Mouse (Mus musculus): ENCODE results near the gene Fbxo40.

DNA sequence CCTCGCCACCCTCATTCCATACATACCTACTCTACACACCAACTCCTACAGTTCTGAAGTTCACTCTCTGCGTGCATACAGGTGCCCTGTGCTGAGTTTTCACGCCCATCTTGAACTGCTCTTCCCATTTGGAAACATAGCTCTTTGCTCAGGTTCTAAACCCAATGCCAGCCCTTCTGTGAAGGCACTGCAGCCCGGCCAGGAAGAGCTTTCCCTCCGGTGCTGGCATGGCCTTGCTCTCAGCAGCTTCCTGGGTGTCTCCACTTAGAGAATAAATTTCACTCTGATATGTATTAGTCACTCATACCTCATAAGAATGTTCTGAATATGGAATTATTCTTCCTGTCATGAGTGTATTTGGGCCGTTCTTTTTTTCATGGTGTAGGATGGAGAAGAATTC, 64.9 kb downstream of the Fbxo40 start:
- TF ChIP-seq POLR2A (IDR thresholded peaks at IDR 0.05; ENCODE audit: borderline replicate concordance, extremely low read depth, insufficient read depth, insufficient read length, poor library complexity, severe bottlenecking): no peak
- no peak for TF ChIP-seq CTCF (IDR thresholded peaks at IDR 0.05; ENCODE audit: borderline replicate concordance, extremely low read depth, insufficient read depth, insufficient read length)
